Mouse (Mus musculus) CD4-positive, CD25-positive, alpha-beta regulatory T cell (primary cell): ENCODE results near the gene Nudt2. TPM values are rescaled to one million over a fixed set of nuclear protein-coding genes. Genes with fewer than 3 reads are reported as not detected.

Experiments
- polyA plus RNA-seq: library from polyadenylated mRNA; unstranded; fragments of 100-300 nt; shearing (Covaris generic); gene quantifications from one replicate; pipeline ENCODE4 v1.2.1, GENCODE M21; 2017

Gene Nudt2
- 17.3 TPM for polyA plus RNA-seq

DNA sequence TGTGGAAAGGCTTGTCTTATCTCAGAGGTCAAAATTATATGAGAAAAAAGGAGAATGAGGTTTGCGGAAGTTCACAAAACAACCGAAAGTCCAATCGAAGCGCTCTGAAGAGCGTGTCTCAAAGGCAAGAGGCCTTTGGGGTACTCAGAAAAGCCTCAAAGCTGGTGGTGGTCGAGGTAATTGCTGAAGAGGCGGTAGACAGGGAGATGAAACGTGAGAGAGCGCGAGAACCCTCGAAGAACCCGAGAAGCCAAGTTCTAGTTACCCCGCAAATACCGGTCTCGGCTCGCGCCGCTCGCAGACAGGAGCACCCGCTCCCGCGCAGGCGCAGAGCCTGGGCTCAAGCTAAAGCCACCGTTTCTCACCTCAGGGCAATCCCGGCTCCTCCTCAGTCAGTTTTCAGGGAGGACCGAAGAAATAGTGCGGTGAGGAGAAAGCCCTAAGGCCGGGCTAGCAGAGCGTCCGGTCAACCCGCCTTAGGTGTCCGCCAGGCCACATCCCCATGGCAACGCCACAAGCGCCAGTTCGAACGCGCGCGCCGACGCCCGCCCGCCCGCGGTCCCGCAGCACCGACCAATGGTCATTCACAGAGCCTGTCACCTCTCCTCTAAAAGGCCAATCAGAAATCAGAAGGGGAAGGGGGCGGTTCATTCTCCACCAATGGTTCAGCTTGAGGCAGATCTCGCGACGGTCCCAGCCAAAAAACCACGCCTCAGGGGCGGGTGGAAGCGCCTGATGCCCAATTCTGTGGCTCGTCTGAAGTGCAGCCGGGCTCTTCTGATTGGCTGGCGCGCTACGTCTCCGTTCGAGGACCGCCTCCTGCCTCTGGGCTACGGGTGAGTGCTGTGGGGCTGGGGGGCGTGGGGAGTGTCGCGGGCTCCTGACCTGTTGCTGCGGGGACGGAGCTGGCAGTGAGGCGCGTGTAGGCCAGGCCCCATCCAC, at the start of gene Nudt2, which contains the start of gene Kif24:
TSS of gene Nudt2 (plus strand) at position 807 of the 942 bp plus-strand sequence.
TSS of gene Kif24 (minus strand) at position 543 of the 942 bp plus-strand sequence.

DNA sequence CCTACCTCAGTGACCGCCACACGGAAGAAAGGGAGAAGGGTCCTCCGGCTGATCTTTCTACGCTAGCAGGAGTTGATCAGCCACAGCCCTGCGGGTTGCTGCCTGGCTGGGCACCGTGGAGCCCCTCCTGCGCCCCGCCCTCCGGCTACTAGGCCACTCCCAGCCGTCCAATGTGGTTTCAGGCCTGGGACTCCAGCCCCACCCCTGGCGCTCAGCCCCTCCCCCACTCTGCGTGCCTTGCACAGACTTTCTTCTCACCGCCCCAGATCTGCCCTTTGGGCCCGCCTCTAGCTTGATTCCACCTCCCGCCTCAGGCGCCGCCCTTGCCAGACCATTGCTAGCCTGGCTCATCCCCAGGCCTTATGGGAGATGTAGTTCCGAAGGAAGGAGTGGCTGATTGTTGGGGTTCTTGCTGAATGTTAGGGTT, 38.0 kb downstream of the Nudt2 start, which contains the start of gene AI464131:
TSS of gene AI464131 (minus strand) at position 91 of the 427 bp plus-strand sequence.

DNA sequence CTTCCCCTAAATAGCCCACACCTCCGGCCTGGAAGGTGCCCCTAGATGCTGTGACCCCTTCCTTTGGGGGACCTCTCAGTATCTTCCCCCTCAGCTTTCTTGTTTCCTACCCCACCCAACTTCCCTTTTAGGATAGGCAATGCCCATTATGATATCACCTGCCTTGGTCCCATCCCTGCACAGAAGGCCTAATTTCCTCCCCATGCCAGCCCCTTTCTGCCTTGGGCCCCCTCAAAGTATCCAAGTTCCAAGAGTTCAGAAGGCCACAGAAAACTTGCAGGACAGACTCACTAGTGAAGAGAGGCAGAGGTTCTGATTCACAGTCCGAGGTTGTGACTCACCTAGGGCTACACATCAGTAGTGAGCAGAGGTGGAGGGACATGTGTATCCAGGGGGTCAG, 52.3 kb downstream of the Nudt2 start, which contains the start of gene 1110017D15Rik:
TSS of gene 1110017D15Rik (minus strand) at position 101 of the 400 bp plus-strand sequence.

Other genes with a start within 250 kb of the Nudt2 start
- gene Ubap2, start 190.0 kb upstream of the Nudt2 start, polyA plus RNA-seq, result 57.5 TPM
- 64.0 TPM for gene Dcaf12, start 150.3 kb upstream of the Nudt2 start, polyA plus RNA-seq
- gene Ubap1, start 116.2 kb upstream of the Nudt2 start, polyA plus RNA-seq, result 74.4 TPM
- gene Kif24, start 264 bp upstream of the Nudt2 start, polyA plus RNA-seq, result 1.0 TPM
- gene AI464131, start 37.9 kb downstream of the Nudt2 start, polyA plus RNA-seq, result not detected
- gene 1110017D15Rik, start 52.2 kb downstream of the Nudt2 start, polyA plus RNA-seq, result not detected
- 2.9 TPM for gene Fam219a, start 104.4 kb downstream of the Nudt2 start, polyA plus RNA-seq
- gene Dnaic1, start 104.6 kb downstream of the Nudt2 start, polyA plus RNA-seq, result not detected
- gene Enho, start 175.2 kb downstream of the Nudt2 start, polyA plus RNA-seq, result not detected
- not detected for gene Cntfr, start 231.9 kb downstream of the Nudt2 start, polyA plus RNA-seq
- 7.8 TPM for gene Il11ra1, start 234.8 kb downstream of the Nudt2 start, polyA plus RNA-seq
- gene Rpp25l, start 248.4 kb downstream of the Nudt2 start, polyA plus RNA-seq, result 40.9 TPM